Mouse (Mus musculus) gastrocnemius, postnatal 10 days (tissue): ENCODE data around the gene Ugt1a9. TPM values are rescaled to one million over a fixed set of nuclear protein-coding genes. Genes with fewer than 3 reads are reported as not detected.
"Not testable (repeated sequence)": the region's sequence is repeated elsewhere in the genome, so short reads cannot be mapped to it uniquely, and the experiment has no call there.

ENCODE experiments used
- DNase-seq: peaks from one replicate; pipeline ENCODE4 v3.0.0; 2021; ENCODE audit warnings: mixed read lengths
- total RNA-seq, 2 experiments: library from RNA; stranded (reverse); gene quantifications; 2 replicates each; pipeline ENCODE4 v1.2.3; 2021

Gene Ugt1a9
- total RNA-seq, 2 experiments from 2014 or later = not detected

GRCm38 (mm10) chr1:88222216-88222615 lies 151.6 kb downstream of the Ugt1a9 start:
- DNase-seq = no peak

- not testable (repeated sequence) for DNase-seq
These were observed 152.5 kb downstream of the Ugt1a9 start for GRCm38 (mm10) chr1:88223011-88223515.

GRCm38 (mm10) chr1:88223591-88223990 lies 153.0 kb downstream of the Ugt1a9 start:
- DNase-seq = no peak

GRCm38 (mm10) chr1:88224029-88224776 lies 153.6 kb downstream of the Ugt1a9 start:
- DNase-seq = peak; percentile 27

GRCm38 (mm10) chr1:88225301-88225700 lies 154.7 kb downstream of the Ugt1a9 start:
- not testable (repeated sequence) for DNase-seq

DNA sequence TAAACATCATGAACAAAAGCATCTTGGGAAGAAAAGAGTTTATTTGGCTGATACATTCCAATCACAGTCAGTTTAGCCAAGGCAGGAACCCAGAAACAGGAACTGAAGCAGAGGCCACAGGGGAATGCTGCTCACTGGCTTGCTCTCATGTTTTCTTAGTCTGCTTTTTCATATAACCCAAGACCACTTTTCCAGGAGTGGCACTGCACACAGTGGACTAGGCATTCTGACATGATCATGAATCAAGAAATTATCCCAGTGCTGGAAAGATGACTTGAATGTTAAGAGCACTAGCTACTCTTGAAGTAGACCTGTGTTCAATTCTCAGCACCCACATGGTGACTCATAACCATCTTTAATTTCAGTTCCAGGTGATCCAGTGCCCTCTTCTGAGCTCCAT lies 155.1 kb downstream of the Ugt1a9 start:
- DNase-seq = no peak

GRCm38 (mm10) chr1:88226670-88227379 lies 156.2 kb downstream of the Ugt1a9 start, which contains the start of gene Mroh2a:
Mroh2a (plus strand) TSS chr1:88226986.
- DNase-seq = peak; percentile 5

DNA sequence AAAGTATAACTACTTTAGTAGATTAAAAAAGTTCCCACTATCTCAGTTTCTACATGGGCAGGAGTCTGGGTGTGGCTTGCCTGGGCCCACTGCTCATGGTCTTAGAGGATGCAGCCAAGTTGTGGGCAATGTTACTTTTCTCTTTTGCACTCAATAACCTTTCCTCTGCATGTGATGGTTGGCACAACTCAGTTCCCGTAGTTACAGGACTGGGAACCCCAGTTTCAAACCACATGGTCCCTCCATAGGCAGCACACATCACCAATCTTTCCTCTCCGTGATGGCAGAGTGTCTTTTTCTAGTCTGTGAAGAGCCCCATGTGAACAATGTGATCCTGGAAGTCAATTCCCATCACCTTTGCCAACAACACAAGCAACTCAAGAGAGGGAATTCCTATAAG lies 156.9 kb downstream of the Ugt1a9 start:
- DNase-seq = peak; percentile 4

DNA sequence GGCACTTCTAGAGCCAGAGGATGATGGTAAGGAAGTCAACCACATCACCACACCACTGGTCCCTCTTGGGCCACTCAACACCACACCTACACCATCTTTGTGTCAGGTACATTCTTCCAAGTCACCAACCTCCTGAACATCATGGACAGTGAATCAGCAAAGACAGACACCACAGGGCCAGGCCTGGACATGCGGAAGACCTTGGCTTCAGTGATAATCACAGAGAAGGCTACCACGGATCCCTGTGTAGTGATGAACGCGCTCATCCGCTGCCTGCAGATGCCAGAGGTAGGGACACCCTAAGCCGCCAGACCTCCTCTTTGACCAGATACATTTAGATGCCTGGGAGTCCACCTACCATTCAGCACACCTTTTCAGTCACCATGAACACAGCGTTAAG lies 157.5 kb downstream of the Ugt1a9 start:
- DNase-seq = peak; percentile 14

DNA sequence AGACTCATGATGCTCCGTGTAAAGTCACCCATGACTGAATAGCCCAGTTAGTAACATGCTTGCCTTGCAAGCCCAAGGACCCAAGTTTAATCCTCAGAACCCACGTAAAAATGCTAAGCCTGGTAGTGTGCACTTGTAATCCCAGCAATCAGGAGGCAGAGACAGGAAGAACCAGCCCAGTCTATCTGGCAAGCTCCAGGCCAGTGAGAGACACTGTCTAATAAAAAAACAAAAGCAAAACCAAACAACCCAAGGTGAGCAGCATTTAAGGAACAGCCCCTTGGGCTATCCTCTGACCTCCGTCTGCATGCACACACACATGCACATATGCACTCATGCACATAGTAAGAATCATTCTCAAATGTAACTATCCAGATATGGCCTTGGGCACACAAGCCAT lies 159.0 kb downstream of the Ugt1a9 start:
- DNase-seq = peak; percentile 7

DNA sequence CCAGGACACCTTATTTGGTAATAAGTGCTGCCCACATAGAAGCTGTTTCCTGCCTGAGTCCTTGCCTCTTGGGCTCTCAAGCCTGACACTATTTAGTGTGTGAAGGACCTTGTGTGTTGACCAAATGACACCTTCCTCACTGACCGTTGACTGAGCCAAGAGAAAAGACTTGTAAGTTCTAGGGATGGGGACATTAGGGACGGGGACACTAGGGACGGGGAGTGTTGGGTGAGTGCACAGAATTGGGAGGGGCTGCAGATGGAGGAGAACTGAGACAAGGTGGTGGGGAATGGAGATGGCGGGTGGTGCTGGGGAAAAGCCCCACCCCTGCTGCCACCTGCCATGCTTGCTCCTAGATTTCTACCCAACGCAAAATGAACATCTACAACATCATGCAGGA lies 159.4 kb downstream of the Ugt1a9 start:
- DNase-seq = peak; percentile 12

- DNase-seq = peak; percentile 14
These were observed 159.8 kb downstream of the Ugt1a9 start for GRCm38 (mm10) chr1:88230421-88230820.

DNA sequence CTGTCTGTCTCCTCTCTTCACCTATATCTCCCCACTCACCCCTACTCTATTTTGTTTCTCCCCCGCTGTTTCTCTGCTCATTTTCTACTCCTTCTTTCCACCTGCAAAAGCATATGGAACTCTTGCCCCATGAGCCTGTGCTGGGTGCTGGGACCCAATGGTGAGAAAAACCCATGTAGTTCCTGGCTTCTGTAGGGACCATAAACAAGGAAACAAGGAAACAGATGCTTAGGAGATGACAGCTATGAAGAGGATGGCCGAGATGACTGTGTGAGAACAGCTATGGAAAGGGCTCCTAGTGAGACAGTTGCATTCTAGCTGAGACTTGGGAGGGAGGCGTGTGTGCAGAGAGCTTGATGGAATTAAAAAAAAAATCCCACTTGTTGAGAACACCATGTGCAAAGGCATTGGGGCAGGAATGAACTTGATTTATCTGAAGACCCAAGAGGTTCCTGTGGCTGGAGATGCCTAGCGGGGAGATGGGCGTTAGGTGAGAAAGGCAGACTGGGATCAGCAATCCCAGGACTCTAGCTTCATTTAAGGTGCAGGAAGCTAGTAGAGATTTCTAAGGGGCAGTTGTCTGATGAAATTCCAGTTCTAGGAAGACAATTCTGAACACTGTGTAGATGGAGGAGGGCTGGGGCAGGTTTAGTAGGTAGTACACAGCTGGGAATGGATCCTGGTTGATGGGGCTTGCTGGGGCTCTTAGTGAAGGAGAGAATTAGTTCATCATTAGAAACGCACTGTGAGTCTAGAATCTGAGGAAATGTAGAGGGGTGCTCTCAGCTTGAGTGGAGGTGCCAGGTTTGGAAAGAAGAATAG lies 160.6 kb downstream of the Ugt1a9 start:
- DNase-seq = peak; percentile 9

DNA sequence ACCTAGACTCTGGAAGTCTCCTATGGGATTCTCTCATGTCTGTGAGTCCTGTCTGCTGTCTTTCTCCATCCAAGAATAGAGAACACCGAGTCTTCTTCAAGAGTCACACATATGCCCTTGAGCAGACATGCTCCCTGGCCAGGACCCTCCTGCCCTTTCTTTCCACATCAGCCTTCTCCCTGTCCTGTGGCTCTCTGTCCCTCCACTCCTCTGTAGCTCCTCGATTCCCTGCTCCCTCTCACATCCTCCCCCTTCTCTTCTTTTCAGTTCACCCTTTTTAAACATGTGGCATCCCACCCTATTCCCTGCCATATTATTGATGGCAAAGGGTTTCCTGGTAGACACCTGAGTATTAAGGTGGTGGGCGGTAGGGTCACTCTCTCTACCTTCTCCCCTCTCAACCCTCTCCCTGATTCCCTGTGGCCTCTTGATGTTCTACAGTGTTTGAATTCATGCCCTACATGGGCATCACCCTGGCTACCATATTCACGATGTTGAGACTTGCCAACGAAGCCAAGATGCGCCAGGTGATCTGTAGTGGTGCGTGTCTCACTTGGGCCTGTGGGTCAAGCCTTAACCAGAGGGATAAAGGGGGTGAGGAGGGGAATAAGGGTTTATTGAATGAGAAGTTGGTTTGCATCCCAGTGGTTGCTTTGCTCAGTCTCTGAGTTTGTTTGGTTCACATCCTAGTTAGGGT lies 161.4 kb downstream of the Ugt1a9 start:
- peak; percentile 9 for DNase-seq

DNA sequence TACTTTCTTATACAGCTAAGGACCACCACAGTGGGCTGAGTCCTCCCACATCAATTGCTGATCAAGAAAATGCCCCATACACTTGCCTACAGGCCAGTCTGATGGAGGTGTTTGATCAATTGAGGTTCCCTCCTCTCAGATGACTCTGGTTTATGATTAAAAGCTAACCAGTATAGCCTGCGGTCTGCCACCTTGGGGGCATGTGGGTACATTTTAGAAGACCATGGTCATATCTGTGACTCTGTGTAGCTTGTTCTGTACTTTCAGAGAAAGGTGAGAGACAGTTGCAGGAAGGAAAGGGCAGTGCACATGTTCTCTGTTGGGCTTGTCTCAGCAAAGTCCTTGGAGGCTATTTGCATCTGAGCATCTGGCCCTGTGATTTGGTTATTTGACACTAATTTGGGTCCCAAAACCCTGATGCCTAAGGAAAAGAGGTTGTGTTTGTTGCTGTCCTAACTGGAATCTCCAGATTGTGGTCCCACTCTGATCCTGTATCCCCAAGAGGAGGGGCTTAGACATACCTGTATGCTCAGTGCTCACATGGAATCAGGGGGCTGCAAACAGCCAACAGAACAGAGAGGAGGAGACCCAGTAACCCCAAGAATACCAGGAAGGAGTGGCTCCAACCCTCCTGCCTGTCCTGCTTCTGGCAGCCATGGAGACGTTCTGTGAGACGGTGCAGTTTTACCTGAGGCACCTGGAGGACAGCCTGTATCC lies 162.2 kb downstream of the Ugt1a9 start:
- no peak for DNase-seq

DNA sequence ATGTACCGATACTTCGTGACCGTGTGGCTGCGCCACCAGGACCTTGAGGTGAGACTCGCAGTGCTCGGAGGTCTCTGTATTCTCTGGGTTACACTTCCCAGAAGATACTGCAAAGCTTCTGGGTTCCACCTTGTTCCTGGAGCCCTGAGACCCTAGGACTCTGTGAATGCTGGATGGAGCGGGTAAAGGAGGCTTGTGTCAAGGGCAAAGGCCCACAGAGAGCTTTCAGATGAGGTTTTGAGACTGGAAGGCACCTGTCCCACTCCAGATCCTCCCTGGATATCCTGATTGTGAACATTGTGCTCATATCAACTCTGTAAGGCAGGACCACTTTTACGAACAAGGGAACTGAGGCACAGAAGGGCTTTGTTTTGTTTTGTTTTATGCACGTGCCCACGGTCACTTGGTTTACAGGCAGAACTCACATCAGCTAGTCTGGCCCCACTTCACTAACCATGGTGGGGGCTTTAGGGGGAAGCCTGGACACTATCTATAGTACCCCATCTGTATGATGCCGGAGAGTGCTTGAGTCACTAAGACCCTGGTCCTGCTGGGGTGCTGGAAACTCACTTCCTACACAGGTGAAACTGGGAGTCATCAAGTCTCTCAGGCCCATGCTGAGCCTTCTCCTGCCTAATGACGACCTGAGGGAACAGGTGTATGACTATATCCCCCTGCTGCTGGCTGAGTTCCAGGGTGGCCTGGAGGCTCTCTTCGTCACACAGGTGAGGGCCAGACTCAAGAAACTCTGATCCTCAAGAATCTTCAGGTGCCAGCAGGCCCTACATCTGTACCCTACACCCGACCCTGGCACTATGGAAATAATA lies 163.0 kb downstream of the Ugt1a9 start:
- DNase-seq = no peak

GRCm38 (mm10) chr1:88234248-88234610 lies 163.6 kb downstream of the Ugt1a9 start:
- no peak for DNase-seq

DNA sequence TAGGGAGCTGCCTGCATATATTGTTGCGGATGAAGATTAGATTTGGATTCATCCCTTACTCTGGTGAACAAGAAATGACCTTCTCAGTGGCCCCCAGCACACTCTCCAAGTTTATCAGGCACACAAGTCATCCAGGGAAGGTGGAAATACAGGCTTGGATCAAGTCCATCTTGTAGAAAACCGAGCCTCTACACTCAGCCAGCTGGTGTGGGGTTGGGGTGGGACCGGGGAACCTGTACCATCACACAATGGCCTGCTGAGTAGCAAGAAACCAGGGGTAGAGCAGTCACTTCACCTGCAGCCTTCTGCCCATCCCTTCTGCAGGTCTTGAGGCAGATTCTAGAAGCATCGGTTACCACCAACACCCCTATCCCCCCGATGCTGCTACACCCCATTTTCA lies 164.0 kb downstream of the Ugt1a9 start:
- no peak for DNase-seq

DNA sequence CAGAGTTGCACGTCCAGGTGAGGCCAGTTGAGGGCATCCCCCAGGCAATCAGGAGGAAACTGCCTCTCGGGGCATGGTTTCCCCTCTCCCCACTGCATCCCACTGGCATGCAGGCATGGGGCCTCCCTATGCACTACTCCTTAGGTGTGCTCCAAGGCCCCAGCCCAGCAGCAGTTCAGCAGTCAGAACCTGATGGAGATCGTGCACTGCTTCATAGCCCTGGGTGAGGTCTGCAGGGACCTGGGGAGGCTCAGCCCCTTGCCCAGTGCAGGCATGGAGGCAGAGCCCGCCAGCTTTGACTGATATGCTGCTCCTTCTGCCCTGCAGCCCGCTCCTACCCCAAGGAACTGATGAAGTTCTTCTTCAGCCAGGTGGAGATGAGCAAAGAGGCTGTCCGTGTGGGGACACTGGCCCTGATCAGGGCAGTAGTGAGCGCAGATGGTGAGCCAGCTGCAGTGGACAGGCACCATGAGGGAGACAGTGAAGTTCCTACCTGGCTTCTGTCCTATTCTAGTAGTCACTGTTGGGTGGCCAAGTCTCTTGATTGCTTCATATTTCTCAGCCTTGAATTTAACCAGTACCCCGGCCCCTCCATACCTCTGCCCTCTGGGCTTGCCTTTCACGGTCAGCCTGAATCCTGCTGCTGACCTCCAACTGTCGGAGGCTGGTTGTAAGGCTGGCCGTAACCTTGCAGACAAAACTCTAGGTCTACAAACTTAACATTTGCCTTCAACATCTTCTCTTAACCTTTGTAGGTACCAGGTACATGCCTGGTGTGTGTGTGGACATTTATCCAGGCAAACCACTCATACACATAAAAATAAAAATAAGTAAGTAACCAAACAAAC lies 164.7 kb downstream of the Ugt1a9 start:
- no peak for DNase-seq
